Mouse (Mus musculus) heart, adult 11 months (tissue): ENCODE measurements around the gene Lama5.

Experiments
- DNase-seq: peaks from one replicate; pipeline ENCODE4 v3.0.0; 2022

Lama5 gene

DNA sequence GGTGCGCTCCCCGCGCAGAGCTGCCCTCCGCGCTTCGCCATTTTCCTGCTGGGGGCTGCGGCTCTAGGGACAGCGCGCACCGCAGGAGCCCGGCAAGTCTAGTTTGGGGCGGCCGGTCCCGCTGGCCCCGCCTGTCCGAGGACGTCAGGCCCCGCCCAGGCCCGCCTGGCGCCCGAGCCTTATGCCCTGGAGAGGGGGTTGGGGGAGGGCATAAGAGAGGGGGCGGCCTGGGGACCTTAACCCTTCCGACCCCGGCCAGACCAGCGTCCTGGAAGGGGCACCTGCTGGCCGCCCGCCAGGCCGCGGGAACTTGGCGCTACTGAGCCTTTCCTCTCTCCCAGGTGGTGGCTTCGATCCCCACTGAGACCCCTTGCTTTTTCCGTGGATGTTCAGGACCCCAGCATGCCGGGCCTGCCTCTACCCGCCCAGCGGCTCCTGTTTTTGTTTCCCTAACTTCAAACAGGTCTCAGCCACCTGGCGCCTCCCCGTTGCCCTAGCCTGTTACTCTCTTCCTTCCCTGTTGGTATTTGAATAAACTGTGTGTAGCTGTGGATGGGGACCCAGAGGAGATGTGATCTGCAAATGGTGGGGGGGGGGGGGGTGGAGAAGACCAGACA lies at the start of gene Lama5:
Gene Lama5 (minus strand): TSS at position 98 of the 617 bp plus-strand sequence.
- DNase-seq, result peak; percentile 98

DNA sequence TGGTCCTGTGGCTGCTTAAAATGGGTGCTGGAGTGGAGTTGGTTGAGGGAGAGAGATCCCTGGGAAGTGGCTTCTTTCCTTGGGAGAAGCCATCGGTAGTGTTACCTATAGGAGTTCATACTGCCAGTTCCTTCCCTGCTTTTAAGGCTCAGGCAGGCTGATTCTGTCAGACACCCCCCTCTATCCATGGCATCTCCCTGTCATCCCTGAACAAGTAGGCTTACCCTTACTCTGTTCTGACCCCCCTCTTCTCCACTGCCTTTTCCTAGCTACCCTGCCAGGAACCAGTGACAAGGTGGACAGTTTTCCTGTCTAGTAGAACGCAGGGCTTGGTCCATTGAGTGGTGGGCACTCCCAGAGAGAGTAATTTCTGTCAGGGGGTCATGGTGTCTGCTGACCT lies 48.9 kb upstream of the Lama5 start:
- peak; percentile 89 for DNase-seq

DNA sequence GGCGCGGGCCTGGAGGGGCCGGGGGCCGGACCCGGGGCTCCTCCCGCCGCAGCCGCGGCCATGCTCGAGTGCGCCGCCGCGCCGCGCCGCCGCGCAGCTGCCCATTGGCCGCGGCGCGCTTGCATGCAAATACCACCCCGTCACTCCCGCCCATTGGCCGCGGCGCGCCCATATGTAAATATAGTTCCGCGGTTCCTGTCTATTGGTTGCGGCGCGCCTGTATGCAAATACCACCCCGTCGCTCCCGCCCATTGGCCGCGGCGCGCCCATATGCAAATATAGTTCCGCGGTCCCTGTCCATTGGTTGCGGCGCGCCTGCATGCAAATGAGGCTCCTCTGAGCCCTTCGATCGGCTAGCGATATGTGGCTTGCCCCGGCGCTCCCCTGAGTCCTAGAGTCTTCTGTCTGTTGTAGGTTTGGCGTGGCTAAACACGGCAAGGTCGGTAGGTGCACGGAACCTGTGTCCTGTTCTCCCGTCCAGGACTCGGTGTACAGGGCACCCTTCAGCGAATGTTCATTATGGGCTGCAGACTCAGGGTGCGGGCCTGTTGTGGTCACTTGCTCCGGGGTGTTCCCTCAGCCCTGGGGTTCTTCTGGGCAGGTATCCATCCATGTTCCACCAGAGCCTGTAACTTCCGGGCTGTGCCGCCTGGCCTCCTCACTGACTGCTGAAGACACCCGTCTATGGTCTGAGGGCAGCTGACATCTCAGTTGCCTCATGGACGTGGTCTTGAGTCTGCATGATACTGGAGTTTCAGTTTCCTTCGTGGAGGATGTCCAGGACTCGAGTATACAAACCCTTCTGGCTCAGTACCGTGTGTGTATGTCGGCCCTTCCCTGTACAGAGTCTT lies 48.0 kb upstream of the Lama5 start, which contains the start of gene Cables2:
Gene Cables2 (minus strand): TSS at position 103 of the 851 bp plus-strand sequence.
- peak; percentile 100 for DNase-seq

DNA sequence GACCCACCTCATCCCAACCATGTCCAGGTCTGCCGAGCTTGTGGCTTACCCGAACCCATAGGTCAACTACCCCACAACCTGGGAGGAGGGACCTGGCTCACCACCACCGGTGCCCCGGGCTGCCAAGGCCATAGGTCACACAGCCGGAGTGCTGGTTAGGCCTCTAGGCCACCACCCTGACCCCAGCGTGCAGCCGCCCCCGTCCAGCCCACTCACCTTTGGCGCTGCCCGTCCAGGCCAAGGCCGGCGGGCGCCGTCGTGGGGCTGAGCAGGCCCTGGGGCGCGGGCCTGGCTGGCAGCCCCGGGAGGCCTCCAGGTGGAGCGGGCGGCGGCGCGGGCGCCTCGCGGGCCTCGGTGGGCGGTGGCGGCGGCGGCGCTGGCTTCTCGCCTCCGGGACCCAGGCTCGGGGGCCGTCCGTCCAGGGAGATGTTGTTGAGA lies 47.2 kb upstream of the Lama5 start:
- peak; percentile 98 for DNase-seq

DNA sequence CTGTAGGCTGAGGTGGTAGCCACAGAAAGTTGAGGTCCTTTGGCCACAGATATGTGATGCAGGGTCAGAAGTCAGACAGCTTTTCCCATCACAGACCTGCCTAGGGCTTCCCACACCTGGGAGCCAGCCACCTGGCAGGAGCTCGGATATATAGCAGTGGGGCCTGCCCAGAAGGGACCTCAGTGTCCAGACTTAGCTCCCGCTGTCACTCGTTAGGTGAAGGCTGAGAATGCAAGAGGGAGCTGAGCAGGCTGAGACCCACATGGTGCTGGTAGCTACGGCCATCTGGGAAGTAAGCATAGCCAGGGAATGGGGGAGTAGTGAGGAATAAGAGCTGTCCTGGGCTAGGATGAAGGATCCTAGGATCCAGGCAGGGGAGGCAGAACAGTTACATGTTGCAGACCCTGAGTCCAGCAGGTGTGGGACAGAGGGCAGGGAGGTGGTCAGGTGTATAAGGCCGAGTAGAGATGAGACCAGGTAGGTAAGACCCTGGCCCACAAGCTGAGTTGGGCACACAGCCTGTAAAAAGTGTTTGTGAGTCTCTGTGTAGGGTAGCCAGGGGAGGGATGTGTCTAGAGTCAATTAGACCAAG lies 46.2 kb upstream of the Lama5 start:
- DNase-seq, result peak; percentile 93

DNA sequence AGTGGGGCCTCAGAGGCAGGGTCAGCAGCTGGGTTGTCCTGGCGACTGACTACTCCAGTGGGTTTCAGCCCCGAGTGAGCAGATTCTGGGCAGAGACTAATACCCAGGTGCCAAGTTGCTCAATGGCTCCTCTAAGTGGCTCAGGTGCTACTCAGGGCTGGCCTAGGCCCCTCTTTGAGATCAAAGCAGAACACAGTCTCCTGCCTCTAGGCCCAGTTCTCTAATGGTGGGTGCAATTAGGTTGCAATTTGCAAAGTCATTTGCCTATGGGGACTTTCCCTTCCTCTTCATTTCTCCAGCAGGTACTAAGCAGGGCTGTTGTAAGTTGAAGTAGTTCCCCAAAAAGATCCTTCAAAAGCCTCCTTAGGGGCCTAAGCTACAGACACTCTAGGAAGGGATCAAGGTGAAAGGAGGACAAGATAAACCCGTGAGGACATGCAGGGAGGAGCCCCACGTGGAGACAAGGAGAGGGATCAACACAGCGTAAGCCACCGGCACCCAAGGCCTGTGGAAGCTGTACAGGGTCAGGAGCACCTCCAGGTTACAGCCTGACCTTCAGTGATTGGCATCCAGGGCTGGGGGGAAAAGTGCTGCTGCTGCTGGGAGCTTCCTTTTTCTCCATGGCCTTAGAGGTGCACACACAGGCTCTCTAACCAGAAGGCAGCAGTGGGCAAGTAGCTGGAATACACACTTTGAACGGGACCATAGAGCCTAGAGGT lies 45.0 kb upstream of the Lama5 start:
- peak; percentile 90 for DNase-seq

DNA sequence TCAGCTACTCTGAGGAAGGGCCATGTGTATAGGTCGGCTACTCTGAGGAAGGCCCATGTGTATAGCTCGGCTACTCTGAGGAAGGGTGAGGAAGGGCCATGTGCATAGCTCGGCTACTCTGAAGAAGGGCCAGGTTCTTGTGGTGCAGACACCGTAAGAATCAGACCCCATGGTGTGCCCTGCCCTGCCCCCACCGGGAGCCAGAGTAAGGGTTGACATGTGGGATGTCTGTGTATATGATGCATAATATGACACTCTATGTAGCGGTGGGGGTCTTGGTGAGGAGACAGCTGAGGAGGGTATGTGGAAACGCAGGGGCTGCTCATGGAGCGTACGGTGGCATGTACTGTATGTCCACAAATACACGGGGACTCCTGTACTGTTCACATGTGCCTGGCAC lies 43.7 kb upstream of the Lama5 start:
- DNase-seq, result peak; percentile 89

DNA sequence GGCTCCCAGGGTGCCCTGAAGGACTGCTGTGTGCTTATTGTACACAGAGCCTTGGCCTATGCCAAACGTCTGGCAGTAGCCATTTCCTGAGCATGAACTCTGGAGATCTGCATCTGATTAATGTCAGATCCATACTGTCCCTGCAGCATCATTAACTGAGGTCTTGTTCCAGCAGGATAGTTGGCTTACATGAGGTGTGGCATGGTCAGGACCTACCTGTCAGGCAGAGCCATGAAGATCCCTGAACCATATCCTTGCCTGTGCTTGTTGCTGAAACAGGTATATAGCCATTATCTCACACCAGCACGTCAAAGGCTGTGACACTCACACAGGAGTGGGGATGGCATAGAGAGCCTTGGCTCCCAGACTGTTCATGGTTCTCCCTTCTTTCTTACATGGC lies 42.3 kb upstream of the Lama5 start:
- peak; percentile 84 for DNase-seq

DNA sequence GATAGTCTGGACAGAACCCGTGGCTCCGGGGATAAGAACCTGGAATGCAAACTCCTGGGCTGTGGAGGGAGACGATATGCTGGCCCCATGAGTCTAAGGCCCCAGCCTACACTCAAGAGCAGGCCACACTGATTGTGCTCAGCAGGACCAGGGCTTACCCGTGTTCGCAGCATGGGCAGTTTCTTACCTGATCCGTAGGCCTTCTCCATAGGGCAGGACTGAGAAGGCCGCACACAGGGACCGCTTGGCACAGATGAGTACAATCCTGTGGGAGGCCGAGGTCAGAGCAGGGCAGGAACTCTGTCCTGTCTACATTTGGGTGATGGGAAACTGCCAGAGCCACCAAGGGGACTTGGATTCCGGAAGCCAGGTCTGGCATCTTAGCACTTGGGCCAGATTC lies 37.2 kb upstream of the Lama5 start:
- peak; percentile 92 for DNase-seq

DNA sequence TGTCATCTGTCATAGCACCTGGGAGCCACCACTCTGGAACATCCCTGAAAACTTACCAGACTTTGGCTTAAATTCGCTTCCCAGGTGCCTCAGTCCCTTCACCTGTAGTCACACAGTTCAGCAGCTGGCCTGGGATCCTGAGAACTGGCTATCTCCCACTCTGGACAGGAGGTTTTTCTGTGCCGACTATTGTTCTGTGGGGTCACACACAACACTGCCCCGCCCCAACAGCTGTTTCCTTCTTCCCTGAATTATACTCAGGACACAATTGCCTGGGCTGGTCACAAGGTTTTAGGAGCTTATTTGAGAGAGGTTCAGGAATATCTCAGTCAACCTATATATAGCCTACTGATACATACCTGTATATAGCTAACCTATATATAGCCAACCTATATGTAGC lies 36.8 kb upstream of the Lama5 start:
- peak; percentile 98 for DNase-seq

DNA sequence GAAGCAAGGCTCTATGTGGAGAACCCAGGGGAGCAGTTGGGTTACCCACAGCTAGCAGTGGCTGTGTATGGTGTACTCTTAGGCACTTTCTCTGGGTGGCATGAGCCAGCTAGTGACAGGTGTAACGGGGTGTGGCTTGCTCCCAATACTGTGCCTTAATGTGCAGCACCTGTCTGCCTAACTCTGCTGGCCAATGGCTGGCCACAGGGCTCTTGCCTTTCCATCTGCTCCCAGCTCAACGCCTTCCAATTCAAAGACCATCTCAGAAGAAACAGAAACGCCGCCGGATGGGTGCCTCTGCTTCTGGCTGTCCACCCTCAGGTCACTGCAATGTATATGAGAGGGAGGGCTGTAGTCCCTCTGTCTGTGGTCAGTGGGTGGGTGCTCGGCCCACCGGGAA lies 36.2 kb upstream of the Lama5 start:
- peak; percentile 88 for DNase-seq

DNA sequence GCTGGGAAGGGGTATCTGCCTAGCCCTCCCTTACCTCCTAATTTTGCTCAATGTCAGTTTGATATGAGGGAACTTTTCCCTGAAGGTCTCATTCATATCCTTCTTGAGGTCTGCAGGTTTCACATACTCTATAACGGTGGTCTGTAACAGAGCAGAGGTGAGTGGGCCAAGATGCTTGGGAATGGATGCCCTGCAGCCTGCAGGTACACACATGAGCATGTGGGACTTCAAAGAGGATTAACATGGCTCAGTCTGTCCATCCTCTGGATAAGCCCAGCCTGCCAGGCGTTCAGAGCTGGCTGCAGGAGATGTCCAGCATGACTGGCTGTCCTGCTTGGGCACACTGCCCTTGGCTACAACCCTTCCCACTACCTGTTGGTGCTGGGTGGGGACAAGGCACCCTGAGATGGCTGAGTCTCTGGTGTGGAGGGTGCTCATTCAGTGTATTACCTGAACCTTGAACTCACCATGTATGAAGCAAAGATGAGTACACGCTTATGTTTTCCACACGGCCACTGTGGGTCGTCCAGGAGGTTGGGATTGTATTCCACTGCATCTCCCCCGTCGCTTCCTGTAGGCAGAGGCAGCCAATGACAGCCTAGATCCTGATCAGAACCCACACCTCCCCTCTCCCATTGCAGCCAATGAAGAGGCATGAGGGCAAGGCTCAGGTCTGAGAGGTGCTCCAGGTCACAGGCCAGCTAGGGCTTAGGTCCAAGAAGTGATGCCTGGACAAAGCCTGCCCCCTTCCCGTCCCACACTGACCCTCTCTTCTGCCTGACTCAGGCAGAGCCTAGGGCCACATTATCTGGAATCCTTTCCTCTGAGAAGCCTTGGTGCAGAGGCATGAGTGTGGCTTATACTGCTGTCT lies 35.2 kb upstream of the Lama5 start:
- peak; percentile 95 for DNase-seq

DNA sequence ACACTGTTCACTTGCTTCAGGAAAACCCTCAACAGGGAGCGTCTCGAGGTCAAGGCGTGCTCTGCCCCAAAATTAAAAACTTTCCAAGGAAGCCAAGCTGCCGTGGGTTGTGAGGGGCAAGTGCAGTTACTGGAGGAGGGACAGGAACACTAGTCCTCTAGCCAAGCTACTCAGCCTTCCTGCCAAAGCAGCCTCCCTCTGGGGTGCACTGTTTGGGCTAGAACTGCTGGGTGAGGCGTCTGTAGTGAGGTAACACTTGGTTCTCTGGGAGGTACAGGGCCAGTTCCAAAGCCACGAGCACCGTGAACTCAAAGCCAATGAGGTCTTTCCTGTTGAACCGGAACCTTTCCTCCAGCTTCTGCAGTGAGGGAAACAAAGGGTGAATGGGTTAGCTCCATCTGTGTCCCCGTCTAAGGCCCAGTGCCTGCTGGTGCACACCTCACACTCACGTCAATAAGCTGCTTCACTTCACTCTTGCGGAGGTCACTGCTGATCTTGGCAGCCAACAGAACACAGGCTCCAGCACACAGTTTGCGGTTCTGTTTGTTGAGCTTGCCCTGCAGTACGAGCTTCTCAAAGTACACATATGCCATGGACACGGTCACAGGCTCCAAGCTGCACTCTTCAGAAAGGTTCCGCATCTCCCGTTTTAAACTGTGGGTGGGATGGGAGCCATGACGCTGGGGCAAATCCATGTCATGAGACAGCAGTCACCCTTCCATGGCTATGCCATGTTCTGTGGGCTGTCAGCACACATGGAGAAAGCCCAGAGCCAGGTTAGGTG lies 34.4 kb upstream of the Lama5 start:
- peak; percentile 89 for DNase-seq

DNA sequence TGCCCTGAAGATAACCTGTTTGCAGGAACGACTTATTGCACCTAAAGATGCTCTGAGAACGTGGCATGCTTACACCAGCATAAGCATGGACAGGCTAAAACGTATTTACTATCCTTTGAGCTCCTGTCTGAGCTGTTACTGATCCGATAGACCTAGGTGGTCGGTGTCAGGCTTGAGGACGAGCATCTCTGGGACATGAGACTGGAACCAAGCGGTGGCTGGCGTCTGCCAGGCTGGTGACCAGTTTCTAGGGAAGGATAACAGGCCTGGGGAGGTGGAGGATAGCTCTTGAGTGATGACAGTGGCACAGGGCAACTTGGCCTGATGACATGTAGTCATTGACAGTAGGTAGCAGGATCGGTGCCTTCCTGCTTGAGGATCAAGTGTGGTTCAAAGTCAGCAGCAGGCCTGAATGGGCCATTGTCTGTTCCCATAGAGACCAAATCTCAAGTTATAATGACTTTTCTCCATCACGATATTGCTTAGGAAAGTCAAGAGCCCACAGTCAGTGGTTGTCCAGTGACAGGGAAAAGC lies 33.4 kb upstream of the Lama5 start:
- DNase-seq, result peak; percentile 90

DNA sequence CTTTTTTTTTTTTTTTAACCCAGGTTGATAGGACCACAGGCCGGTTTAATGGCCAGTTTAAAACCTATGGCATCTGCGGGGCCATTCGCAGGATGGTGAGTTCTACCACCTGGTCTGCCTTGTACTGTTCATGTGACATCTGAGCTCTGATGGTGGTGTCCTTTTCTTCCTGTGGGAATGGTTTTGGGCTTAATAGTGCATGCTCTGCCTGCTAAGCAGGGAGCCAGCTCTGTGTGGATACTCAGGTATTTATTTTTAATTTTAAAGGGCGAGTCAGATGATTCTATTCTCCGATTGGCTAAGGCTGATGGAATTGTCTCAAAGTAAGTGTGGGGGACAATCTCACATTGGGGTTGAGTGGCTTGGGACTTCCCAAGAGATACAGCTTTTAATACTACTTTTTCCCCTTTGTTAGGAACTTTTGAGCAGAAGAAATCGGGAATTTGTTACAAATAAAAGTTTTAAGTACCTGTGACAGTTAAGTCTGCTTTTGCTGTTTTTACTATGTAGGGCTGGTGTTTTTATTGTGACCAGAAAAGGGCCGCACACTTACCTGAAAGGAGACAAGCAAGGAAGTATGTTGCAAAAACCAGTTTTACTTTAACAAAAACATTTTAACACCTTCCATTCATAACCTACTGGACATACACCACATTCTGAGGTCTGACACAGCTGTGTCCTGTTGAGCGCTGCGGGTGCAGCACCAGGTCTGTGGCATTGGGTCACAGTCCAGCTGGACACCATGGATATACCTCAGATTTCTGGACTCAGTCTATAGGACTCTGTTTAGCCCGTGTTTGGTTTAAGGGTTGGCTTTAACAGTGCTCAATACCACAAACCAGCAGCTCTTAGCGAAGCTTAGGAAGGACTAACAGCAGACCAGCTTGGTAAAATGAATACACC lies 32.6 kb upstream of the Lama5 start:
- DNase-seq, result peak; percentile 87

DNA sequence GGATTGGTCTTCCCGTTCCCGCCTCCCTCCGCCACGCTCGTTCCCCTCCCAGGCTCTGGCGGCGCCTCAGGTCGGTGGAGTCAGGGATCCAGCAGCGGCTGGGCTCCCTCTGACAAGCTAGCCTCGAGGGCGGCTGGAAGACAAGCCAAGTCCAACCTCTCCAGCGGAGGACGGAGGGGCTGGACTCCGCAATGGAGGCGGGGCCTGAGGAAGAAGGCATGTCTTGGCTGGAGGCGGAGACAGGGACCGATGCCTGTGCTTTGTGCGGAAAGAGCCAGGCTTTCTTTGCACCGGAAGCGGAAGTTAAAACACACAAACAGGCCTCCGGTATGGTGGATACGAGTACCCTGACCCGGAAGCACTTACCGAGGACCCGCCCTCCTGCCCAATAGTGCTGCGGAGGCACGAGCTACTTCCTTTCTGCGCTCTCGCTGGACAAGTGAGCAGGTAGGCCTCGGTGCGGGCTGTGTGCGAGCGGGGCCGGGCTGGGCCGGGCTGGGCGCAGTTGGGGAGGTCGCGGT lies 31.4 kb upstream of the Lama5 start, which contains the start of gene Rps21:
Gene Rps21 (plus strand): TSS at position 377 of the 521 bp plus-strand sequence.
- peak; percentile 100 for DNase-seq

DNA sequence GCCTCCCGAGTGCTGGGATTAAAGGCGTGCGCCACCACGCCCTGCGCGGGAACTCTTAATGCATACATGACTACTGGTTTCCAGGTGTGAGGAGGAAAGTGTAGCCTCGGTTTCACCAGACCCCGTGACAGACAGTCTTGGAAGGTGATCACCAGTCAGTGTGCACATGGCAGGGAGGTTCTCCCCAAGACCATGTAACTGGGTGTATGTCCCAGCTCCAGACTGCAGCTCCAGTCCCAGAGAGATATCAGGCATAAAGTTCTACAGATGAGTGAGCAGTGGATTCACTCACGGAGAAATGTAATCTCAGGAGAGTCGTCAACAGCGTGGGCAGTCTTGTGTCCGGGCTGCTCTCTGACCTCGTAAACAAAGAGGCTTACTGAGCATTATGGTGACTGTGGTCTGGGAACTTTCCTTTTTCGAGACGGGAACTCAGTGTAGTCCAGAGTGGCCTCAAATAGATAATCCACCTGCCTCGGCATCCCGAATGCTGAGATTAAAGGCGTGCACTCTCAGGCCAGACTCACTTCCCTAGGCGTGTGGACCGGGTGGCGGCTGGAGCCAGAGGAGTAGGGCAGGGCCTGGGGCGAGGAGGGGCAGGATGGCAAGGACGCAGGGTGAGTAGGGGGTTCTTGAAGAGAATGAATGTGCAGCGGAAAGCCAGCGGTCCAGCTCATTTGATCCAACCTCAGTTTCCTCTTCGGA lies 30.8 kb upstream of the Lama5 start:
- DNase-seq, result peak; percentile 94

DNA sequence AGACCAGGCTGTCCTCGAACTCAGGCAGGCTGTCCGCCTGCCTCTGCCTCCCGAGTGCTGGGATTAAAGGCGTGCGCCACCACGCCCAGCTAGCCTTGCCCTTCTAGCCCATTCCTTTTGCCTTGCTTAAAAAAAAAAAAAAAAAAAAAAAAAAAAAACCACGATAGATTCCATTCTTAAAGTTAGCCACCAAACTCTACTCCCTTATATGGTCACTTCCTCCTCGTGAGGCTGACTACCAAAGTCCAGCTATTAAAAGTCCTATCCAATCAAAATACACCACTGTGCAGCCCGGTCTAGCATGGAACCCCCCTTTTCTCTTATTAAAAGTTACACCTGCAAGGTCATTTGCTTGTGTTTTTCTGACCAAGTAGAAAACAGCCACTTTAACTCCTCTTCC lies 30.0 kb upstream of the Lama5 start:
- DNase-seq, result no peak
